Mouse (Mus musculus) lung, embryonic 15.5 days (tissue): Measurements from ENCODE around the gene Grin3a. TPM values are rescaled to one million over a fixed set of nuclear protein-coding genes. Genes with fewer than 3 reads are reported as not detected.
A peak's percentile ranks its signal among the peaks of the same experiment; 100 is the strongest.

Experiments
- ATAC-seq: fragments of 200-750 bp; cut with Nextera tagmentation; 2 replicates; pipeline ENCODE4 v1.8.0; 2017; ENCODE audit warnings: moderate number of reproducible peaks, borderline replicate concordance; ENCODE audit not compliant: low FRiP score, low TSS enrichment; ENCODE audit errors: extremely low read depth
- H3K27ac ChIP-seq: fragments of 300-500 bp; sonication (generic); 2 replicates; pipeline ENCODE4 v1.5.1; 2015; ENCODE audit warnings: moderate library complexity, mild to moderate bottlenecking, inconsistent platforms
- H3K27me3 ChIP-seq: fragments of 300-500 bp; sonication (generic); 2 replicates; pipeline ENCODE4 v1.6.1; 2015; ENCODE audit warnings: inconsistent platforms
- H3K36me3 ChIP-seq: fragments of 300-500 bp; sonication (generic); 2 replicates; pipeline ENCODE4 v1.6.1; 2015; ENCODE audit warnings: inconsistent platforms
- H3K4me1 ChIP-seq: fragments of 300-500 bp; sonication (generic); 2 replicates; pipeline ENCODE4 v1.6.1; 2015; ENCODE audit warnings: inconsistent platforms
- H3K4me2 ChIP-seq: fragments of 300-500 bp; sonication (generic); 2 replicates; pipeline ENCODE4 v1.6.1; 2015; ENCODE audit warnings: inconsistent platforms, mild to moderate bottlenecking, moderate library complexity
- H3K4me3 ChIP-seq: fragments of 300-500 bp; sonication (generic); 2 replicates; pipeline ENCODE4 v1.5.1; 2015; ENCODE audit warnings: mild to moderate bottlenecking, inconsistent platforms
- H3K9ac ChIP-seq: fragments of 300-500 bp; sonication (generic); 2 replicates; pipeline ENCODE4 v1.6.1; 2015; ENCODE audit warnings: inconsistent platforms
- H3K9me3 ChIP-seq: fragments of 300-500 bp; sonication (generic); 2 replicates; pipeline ENCODE4 v1.6.1; 2016; ENCODE audit warnings: inconsistent platforms
- WGBS: fragments of 180-500 bp; shearing (Covaris S2); methylation state at CpG from one replicate; pipeline ENCODE4 v1.1.7; 2015; 5-methylcytosine and 5-hydroxymethylcytosine counted together
- polyA plus RNA-seq: library from polyadenylated mRNA; unstranded; fragments of >200 nt; fragmentation: Nextera tagmentation; extraction: Ambion mirVana; gene quantifications from 2 replicates; pipeline ENCODE4 v1.2.1, GENCODE M21; 2015

Grin3a gene
- polyA plus RNA-seq, 1 experiment from 2014 or later, result 0.37 TPM

DNA sequence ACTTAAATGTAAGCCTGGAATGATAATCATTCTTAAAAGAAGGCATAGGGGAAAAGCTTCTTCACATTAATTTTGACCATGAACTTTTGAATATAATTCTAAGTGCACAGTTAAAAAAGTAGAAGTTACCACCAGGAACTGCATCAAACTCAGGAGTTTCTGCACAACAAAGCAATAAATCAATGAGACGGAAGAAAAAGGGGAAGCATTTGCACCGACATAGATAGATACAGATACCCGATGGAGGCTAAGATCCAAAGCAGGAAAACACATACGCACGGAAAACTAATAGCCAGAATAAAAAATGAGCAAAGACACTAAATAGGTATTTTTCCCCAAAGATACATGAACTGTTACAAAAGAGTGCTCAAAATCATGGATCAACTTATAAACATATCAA, 102.7 kb downstream of the Grin3a start:
- Histone ChIP-seq H3K36me3 (no peaks in the 10 kb centered on the region), H3K9me3 (no peaks in the 10 kb centered on the region), H3K27ac (no peak overlapping the region), H3K4me3 (no peak overlapping the region), H3K27me3 (no peaks in the 10 kb centered on the region), H3K4me2 (no peak overlapping the region), H3K4me1 (no peaks in the 10 kb centered on the region), H3K9ac (no peak overlapping the region)
- ATAC-seq, result no peak
- WGBS, result 83% methylated on average over 5 of the region's 5 CpGs

- no peak for ATAC-seq
- Histone ChIP-seq H3K9ac (no peak overlapping the region), H3K4me2 (no peak overlapping the region), H3K36me3 (no peaks in the 10 kb centered on the region), H3K4me1 (no peaks in the 10 kb centered on the region), H3K4me3 (no peak overlapping the region), H3K27ac (no peak overlapping the region), H3K9me3 (no peaks in the 10 kb centered on the region), H3K27me3 (no peaks in the 10 kb centered on the region)
- 92% methylated on average over 2 of the region's 2 CpGs for WGBS
Measured at GRCm38 (mm10) chr4:49741942-49742341, 103.6 kb downstream of the Grin3a start.

- Histone ChIP-seq H3K36me3 (no peaks in the 10 kb centered on the region), H3K4me1 (no peaks in the 10 kb centered on the region), H3K9me3 (no peaks in the 10 kb centered on the region), H3K4me3 (no peak overlapping the region), H3K9ac (no peak overlapping the region), H3K27ac (no peak overlapping the region), H3K27me3 (no peaks in the 10 kb centered on the region), H3K4me2 (no peak overlapping the region)
- WGBS, result 76% methylated on average over 5 of the region's 5 CpGs
- no peak for ATAC-seq
Measured at GRCm38 (mm10) chr4:49740796-49741766, 104.5 kb downstream of the Grin3a start.

DNA sequence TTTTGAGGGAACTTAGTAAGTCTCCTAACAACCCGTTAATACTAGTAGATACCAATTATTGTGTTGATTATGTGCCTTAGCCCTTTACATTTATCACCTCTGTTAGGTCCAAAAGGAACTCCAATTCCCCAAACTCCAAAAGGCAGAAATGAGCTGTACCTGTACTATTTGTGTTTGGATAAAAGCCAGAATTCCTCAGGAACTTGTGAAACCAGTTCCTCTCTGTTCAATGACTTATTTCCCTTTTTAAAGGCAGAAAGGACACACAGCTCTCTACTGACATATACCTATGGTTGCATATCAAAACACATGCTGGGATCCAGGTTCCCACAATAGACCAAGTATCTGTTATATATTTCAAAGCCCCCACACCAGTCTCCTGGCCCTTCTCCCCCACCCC, 106.0 kb downstream of the Grin3a start:
- no peak overlapping the region for H3K9ac ChIP-seq
- no peak overlapping the region for H3K4me3 ChIP-seq
- H3K36me3 ChIP-seq, result no peaks in the 10 kb centered on the region
- ATAC-seq, result peak; percentile 42; the same call in 1 of the 2 replicates
- WGBS, result 61% methylated on average over 1 of the region's 1 CpGs
- no peaks in the 10 kb centered on the region for H3K4me1 ChIP-seq
- H3K9me3 ChIP-seq, result no peaks in the 10 kb centered on the region
- H3K27ac ChIP-seq, result no peak overlapping the region
- no peaks in the 10 kb centered on the region for H3K27me3 ChIP-seq
- H3K4me2 ChIP-seq, result no peak overlapping the region

DNA sequence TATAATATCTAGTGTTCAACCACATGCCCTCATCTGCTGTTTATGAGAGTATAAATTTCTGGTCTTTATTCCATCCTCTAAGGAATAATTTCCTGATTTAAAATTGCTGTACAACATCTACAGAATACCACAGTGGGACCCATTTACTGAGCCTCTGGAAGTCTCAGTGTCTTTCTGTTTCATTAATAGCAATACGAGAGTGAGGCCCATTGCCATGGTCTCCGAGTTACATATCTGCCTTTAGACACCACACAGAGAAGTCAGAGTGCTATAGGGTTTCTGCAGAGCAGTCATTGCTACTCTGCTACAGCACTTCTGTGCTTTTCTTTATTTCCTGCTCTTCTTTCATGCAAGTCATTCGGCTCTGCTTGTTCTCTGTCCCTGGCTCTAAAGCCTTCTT, 116.2 kb downstream of the Grin3a start:
- ATAC-seq, result no peak
- Histone ChIP-seq H3K9ac (no peak overlapping the region), H3K36me3 (no peaks in the 10 kb centered on the region), H3K4me2 (no peak overlapping the region), H3K9me3 (no peaks in the 10 kb centered on the region), H3K4me1 (no peaks in the 10 kb centered on the region), H3K4me3 (no peak overlapping the region), H3K27me3 (no peaks in the 10 kb centered on the region), H3K27ac (no peak overlapping the region)
- 67% methylated on average over 3 of the region's 3 CpGs for WGBS

DNA sequence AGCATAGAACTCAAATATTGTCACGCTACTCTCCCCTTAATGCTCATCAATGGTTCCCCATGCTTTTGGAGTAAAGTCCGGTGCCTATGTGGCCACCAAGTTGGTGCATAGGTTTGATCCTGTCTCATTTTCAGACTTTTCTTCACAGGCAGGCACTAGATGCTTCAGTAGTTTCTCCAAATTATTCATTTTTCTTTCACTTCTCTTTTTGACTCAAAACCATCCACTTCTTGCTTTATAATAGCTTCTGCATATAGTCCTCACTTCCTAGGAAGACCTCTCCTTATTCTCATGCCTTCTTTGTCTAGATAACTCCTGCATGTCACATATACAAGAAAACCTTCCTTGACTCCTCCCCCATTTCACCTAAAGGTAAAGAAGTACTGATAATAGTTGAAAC, 121.6 kb downstream of the Grin3a start:
- Histone ChIP-seq H3K36me3 (no peaks in the 10 kb centered on the region), H3K27ac (no peak overlapping the region), H3K4me1 (no peaks in the 10 kb centered on the region), H3K4me2 (no peak overlapping the region), H3K4me3 (no peak overlapping the region), H3K9ac (no peak overlapping the region), H3K9me3 (no peaks in the 10 kb centered on the region), H3K27me3 (no peaks in the 10 kb centered on the region)
- ATAC-seq, result no peak
- WGBS, result 86% methylated on average over 2 of the region's 2 CpGs

- 32% methylated on average over 12 of the region's 12 CpGs for WGBS
- no peak overlapping the region for H3K27ac ChIP-seq
- H3K4me3 ChIP-seq, result no peak overlapping the region
- H3K9ac ChIP-seq, result no peak overlapping the region
- no peaks in the 10 kb centered on the region for H3K36me3 ChIP-seq
- H3K4me2 ChIP-seq, result no peak overlapping the region
- H3K27me3 ChIP-seq, result no peaks in the 10 kb centered on the region
- peak; percentile 31; the same call in 1 of the 2 replicates for ATAC-seq
- no peaks in the 10 kb centered on the region for H3K4me1 ChIP-seq
- H3K9me3 ChIP-seq, result no peaks in the 10 kb centered on the region
Measured at GRCm38 (mm10) chr4:49691405-49692194, 153.9 kb downstream of the Grin3a start.

- Histone ChIP-seq H3K9me3 (no peaks in the 10 kb centered on the region), H3K36me3 (no peaks in the 10 kb centered on the region), H3K27me3 (no peaks in the 10 kb centered on the region), H3K9ac (no peak overlapping the region), H3K27ac (no peak overlapping the region), H3K4me3 (no peak overlapping the region), H3K4me2 (no peak overlapping the region), H3K4me1 (no peaks in the 10 kb centered on the region)
- no peak for ATAC-seq
- 18% methylated on average over 9 of the region's 9 CpGs for WGBS
Measured at GRCm38 (mm10) chr4:49688594-49689288, 156.8 kb downstream of the Grin3a start.

GRCm38 (mm10) chr4:49681812-49682211, 163.7 kb downstream of the Grin3a start, which contains the start of gene Ppp3r2:
Ppp3r2 (minus strand) TSS chr4:49682024.
- H3K27me3 ChIP-seq, result no peaks in the 10 kb centered on the region
- no peak within 1 kb of the TSS for H3K27ac ChIP-seq
- H3K9ac ChIP-seq, result no peak within 1 kb of the TSS
- no peaks in the 10 kb centered on the region for H3K9me3 ChIP-seq
- WGBS, result 75% methylated on average over 13 of the region's 13 CpGs
- H3K4me2 ChIP-seq, result no peak within 1 kb of the TSS
- ATAC-seq, result no peak
- no peaks in the 10 kb centered on the region for H3K36me3 ChIP-seq
- H3K4me3 ChIP-seq, result no peak within 1 kb of the TSS
- no peaks in the 10 kb centered on the region for H3K4me1 ChIP-seq

- H3K4me1 ChIP-seq, result no peaks in the 10 kb centered on the region
- ATAC-seq, result 0 out of 2 replicates have a peak, but pooled peaks have one; percentile 35
- no peak overlapping the region for H3K9ac ChIP-seq
- no peaks in the 10 kb centered on the region for H3K36me3 ChIP-seq
- H3K9me3 ChIP-seq, result no peaks in the 10 kb centered on the region
- H3K27ac ChIP-seq, result 0 out of 2 replicates have a peak overlapping the region, but pooled peaks have one; percentile 21
- no peak overlapping the region for H3K4me2 ChIP-seq
- H3K27me3 ChIP-seq, result no peaks in the 10 kb centered on the region
- WGBS, result 77% methylated on average over 11 of the region's 11 CpGs
- H3K4me3 ChIP-seq, result no peak overlapping the region
Measured at GRCm38 (mm10) chr4:49680171-49680875, 165.2 kb downstream of the Grin3a start.

- no peak for ATAC-seq
- Histone ChIP-seq H3K36me3 (no peaks in the 10 kb centered on the region), H3K4me2 (no peak overlapping the region), H3K4me1 (no peaks in the 10 kb centered on the region), H3K4me3 (no peak overlapping the region), H3K9me3 (no peaks in the 10 kb centered on the region), H3K9ac (no peak overlapping the region), H3K27me3 (no peaks in the 10 kb centered on the region), H3K27ac (no peak overlapping the region)
- 68% methylated on average over 7 of the region's 7 CpGs for WGBS
Measured at GRCm38 (mm10) chr4:49676790-49677189, 168.8 kb downstream of the Grin3a start.
